Mouse (Mus musculus) CH12.LX (cell line): ENCODE measurements around the gene Dync2li1.

Source experiments
- BHLHE40 ChIP-seq: IDR thresholded peaks from 2 replicates; pipeline ENCODE4 v1.6.1; 2011; ENCODE audit warnings: mild to moderate bottlenecking, low read depth, low read length, improper control_type of control experiment
- CHD2 ChIP-seq: IDR thresholded peaks from 2 replicates; pipeline ENCODE4 v1.6.1; 2011; ENCODE audit warnings: low read length, improper control_type of control experiment
- CTCF ChIP-seq, 2 experiments: IDR thresholded peaks in 1 of 2; conservative IDR thresholded peaks in 1 of 2; 2 replicates each; pipeline ENCODE4 v1.5.1; 2011 to 2012; ENCODE audit warnings: low read depth in 2 of 2, low read length in 2 of 2, improper control_type of control experiment in 1 of 2, inconsistent platforms in 1 of 2, mild to moderate bottlenecking in 1 of 2, moderate library complexity in 1 of 2
- GABPA ChIP-seq: IDR thresholded peaks from 2 replicates; pipeline ENCODE4 v1.6.1; 2012; ENCODE audit warnings: low read depth, low read length, improper control_type of control experiment, inconsistent platforms; ENCODE audit not compliant: insufficient replicate concordance
- NELFE ChIP-seq: IDR thresholded peaks from 2 replicates; pipeline ENCODE4 v1.6.1; 2011; ENCODE audit warnings: low read depth, low read length, improper control_type of control experiment
- POLR2A ChIP-seq: IDR thresholded peaks from 2 replicates; pipeline ENCODE4 v1.6.1; 2011; ENCODE audit warnings: low read depth, mild to moderate bottlenecking, improper control_type of control experiment, low read length
- POLR2AphosphoS2 ChIP-seq: IDR thresholded peaks from 2 replicates; pipeline ENCODE4 v1.6.1; 2011; ENCODE audit warnings: low read depth, low read length, improper control_type of control experiment
- ZKSCAN1 ChIP-seq: IDR thresholded peaks from 2 replicates; pipeline ENCODE4 v1.6.1; 2012; ENCODE audit warnings: low read depth, inconsistent platforms, low read length, improper control_type of control experiment, borderline replicate concordance

DNA sequence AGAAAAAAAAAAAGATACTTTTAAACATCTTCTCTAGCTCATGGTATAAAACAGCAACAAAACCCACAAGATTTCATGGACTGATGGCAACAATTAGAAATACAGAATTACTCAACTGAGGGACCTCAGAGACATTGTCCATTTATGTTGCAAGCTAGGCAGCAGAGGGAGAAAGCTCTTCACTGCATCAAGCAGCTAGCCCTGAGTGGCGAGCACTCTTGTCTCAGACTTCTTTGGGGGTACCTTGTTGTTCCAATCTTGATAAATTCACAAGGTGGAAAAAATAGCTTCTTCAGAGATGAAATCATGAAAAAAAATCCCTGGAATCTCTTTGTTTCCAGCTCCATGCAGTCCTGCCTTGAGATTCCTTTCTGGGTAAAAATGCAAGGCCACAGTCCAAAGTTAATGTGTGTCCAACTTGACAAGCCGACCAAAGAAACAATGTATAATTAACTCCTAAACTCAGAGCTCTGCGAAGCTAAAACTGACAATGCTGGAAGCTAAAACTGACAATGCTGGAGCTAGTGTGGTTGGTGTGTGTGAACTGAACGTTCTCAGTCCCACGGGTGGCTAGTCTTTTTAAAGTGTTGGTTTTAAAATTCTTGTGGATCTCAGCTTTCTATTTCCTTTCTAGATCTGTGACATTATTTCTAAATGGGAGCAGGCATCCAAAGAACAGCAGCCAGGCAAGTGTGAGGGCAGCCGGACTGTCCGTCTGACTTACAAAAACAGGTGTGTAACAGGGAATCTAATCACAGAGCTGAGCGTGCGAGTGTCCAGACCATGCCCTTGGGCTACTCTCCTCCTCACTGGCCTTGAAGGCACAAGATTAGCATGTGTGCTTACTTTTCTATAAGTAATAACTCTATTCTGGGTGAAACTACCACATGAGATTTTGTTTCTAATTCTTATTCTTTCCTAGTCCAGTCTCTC is 26.0 kb upstream of the Dync2li1 start:
- TF ChIP-seq CHD2, result no peak
- TF ChIP-seq POLR2AphosphoS2, result no peak
- no peak for TF ChIP-seq ZKSCAN1
- no peak for TF ChIP-seq POLR2A
- TF ChIP-seq CTCF (conservative IDR thresholded peaks at IDR 0.05 in 1 of 2, IDR thresholded peaks at IDR 0.05 in 1 of 2; ENCODE audit: low read depth in 2 of 2, low read length in 2 of 2), result no peak
- TF ChIP-seq NELFE, result no peak
- no peak for TF ChIP-seq BHLHE40
- no peak for TF ChIP-seq GABPA
